Mouse (Mus musculus) layer of hippocampus, postnatal 14 days (tissue): ENCODE measurements around the gene Sh2d1b2. TPM values are rescaled to one million over a fixed set of nuclear protein-coding genes. Genes with fewer than 3 reads are reported as not detected.
"Not testable (repeated sequence)": the region's sequence is repeated elsewhere in the genome, so short reads cannot be mapped to it uniquely, and the experiment has no call there.

Experiments
- DNase-seq, 2 experiments: peaks; one replicate each; pipeline ENCODE4 v3.0.0; 2021 to 2022; ENCODE audit warnings: low spot score in 2 of 2, mixed read lengths in 1 of 2
- long read RNA-seq, 2 experiments: library from polyadenylated mRNA; stranded (forward); transcript quantifications; one replicate each; pipeline ENCODE4 v2.0.0; 2021
- total RNA-seq, 2 experiments: library from RNA; stranded (reverse); gene quantifications; 2 replicates each; pipeline ENCODE4 v1.2.3; 2021

Sh2d1b2 gene
- total RNA-seq: not detected
- long read RNA-seq, experiment 1: 0 reads
- long read RNA-seq, experiment 2: 0 reads

- DNase-seq: not testable (repeated sequence)
These were observed at the start of gene Sh2d1b2 for GRCm38 (mm10) chr1:170232688-170233087. Sh2d1b2 (plus strand) TSS chr1:170232749.

DNA sequence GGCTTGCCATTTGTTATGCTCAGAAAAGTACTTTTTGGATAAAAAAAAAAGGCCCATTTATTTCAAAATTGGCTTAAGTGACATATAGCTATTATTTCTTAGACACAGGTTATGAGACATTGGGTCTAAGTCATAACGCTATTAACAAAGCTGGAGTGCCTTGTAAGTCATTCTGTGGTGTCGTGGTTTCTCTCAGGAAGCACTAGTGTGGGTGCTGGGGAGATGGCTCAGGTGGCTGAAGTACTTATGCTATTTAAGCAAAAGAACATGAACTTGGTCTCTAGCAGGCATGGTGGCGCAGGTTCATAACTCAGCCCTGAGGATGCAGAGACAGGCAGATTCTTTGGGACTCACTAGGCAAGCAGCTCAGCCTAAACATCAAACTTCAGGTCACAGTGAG, 47.4 kb upstream of the Sh2d1b2 start:
- no peak for DNase-seq

- peak in 1 of 2 experiments; percentile 31 for DNase-seq
These were observed 46.0 kb upstream of the Sh2d1b2 start for GRCm38 (mm10) chr1:170186531-170186930.

DNA sequence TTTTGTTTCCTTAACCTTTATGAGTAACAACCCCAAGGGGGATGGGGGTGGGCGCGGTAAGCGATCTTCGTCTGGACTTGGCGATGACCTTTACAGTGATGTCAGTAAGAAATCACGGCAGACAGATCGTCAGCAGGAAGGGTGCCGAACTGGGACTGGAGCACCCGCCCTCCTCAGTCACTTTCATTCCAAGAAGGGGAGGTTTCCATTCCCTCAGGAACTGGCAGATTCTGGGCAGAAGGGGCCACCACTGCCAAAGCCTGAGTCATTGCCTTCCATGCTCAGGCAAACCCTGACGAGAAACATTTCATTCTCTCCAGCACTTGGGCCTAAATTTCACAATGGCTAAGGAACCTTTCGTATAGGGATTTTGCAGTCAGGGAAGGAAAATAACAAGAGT, 43.9 kb upstream of the Sh2d1b2 start:
- DNase-seq: no peak

DNA sequence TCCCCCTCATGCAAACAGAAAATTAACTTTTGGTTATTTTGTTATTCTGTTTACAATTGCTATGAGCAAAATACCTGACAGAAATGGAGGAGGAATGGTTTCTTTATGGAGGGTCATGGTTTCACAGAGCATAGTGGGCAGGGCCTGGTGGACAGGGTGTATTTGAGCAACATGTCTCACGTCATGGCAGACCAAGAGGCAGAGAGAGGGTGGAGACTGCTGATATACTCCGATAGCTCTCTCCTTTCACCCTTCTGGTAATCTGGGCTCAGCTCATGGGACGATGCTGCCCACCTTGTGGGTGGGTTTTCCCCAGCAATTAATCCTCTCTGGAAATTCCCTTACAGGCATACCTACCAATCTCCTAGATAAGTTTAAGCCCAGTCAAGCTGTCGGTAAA, 42.3 kb upstream of the Sh2d1b2 start:
- DNase-seq: no peak

GRCm38 (mm10) chr1:170191925-170192324, 40.6 kb upstream of the Sh2d1b2 start:
- no peak for DNase-seq

DNA sequence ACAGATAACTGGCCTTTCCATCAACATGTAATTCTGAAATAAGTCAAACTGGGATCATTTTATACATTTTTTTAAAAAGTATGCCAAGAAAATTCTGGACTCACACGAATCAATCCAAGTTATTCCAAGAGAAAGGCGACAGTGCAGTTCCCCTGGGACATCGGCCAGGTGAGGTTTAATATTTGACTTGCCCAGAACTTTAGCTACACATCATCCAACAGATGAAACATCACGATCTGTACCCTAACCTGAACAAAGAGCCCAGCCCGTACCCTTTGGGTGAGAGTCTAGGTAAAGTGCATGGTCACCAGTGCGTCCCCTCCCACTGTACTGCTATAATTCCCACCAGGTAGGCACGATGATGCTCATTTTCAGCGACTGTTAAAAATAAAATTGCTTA, 36.3 kb upstream of the Sh2d1b2 start:
- DNase-seq: no peak

DNA sequence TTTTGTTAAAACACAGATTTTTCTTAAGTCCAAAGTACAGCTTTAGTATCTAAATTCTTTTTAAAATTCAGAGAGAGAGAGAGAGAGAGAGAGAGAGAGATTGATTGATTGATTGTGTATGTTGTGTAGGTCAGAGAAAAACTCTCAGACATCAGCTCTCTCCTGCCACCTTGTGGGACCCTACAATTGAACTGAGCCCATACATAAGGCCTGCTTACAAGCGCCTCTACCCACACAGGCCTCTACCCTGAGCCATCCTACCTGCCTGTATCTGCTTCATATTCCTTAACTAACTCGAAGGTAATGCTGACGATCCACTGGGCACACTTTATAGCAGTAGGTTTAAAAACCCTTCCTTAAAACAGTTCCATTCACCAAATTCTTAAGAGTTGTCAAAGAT, 32.2 kb upstream of the Sh2d1b2 start:
- DNase-seq: no peak

- no peak for DNase-seq
These were observed 26.2 kb upstream of the Sh2d1b2 start for GRCm38 (mm10) chr1:170206395-170206794.

- DNase-seq: no peak
These were observed 19.2 kb upstream of the Sh2d1b2 start for GRCm38 (mm10) chr1:170213181-170213879.

- DNase-seq: no peak
These were observed 18.2 kb upstream of the Sh2d1b2 start for GRCm38 (mm10) chr1:170214383-170214756.

DNA sequence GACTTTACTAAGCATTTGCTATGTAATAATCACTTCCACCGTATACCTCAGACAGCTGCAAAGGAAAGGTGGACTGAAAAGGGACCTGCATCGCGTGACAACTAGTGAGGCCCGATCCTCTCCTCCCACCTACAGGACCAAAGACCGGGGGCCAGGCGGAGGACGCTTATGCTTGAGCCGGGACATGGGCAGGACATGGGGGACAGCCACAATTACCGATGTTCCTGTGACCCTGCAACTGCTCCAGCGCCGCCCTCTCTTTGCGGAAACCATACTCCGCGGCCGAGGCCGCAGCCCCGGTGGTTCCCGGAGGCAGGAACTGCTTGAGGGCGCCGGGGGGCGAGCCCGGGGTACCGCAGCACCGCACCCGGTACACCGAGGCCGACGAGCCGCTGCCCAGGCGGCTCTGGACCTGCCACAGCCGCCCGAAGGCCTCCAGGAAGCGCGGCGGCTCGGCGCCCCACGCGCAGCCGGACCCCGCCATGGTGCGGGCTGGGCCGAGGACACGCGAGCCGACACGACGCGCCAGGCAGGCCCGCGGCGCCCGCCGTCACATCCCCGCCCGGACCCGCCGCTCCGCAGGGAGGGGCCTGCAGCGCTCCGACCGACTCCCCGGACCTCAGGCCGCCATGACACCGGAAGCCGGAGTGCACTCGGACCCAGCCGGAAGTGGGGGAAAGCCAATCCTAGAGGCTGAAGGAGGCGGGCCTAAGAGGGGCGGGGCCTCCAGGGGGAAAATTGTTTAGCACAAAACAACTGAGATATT, 17.6 kb upstream of the Sh2d1b2 start, which contains the start of gene Uhmk1:
Uhmk1 (minus strand) TSS at position 641 of the 766 bp plus-strand sequence.
- DNase-seq: peak; percentile 81 to 93

DNA sequence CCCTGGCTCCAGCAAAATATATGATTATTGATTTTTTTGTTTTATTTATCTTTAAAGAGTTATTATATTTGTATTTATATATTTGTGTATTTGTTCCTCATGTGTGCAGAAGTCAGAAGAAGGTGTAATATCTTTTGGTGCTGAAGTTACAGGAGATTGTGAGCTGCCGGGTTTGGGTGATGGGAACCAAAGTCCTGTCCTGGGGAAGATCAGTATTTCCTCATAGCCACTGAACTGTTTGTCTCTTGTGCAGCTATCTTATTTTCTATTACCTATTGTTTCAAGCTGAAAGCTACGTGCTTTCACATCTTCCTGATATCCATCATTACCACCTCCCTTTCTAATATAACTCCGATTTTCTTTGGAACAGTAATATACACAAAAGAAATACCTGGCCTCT, 17.0 kb upstream of the Sh2d1b2 start:
- no peak for DNase-seq

- peak in 1 of 2 experiments; percentile 33 for DNase-seq
These were observed 14.3 kb upstream of the Sh2d1b2 start for GRCm38 (mm10) chr1:170218091-170218884.

DNA sequence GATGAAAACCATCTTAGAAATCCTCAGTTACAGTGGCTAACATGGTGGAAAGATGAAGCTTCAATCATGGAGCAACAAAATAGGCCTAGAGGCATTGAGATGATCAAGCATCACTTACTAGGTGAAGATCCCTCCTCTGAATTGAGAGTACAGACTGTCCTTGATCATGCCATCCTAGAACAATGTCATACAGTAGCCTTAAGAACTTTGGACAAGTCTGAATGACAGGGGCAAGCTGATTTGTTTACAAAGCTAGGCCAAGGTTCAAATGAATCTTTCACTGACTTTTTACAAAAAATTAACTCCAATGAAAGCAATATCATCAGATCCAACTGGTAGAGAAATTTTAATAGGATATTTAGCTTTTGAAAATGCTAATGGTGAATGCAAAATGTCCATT, 12.2 kb upstream of the Sh2d1b2 start:
- DNase-seq: no peak

GRCm38 (mm10) chr1:170223276-170223675, 9.3 kb upstream of the Sh2d1b2 start:
- no peak for DNase-seq

- DNase-seq: no peak
These were observed 12.5 kb downstream of the Sh2d1b2 start for GRCm38 (mm10) chr1:170245016-170245415.

DNA sequence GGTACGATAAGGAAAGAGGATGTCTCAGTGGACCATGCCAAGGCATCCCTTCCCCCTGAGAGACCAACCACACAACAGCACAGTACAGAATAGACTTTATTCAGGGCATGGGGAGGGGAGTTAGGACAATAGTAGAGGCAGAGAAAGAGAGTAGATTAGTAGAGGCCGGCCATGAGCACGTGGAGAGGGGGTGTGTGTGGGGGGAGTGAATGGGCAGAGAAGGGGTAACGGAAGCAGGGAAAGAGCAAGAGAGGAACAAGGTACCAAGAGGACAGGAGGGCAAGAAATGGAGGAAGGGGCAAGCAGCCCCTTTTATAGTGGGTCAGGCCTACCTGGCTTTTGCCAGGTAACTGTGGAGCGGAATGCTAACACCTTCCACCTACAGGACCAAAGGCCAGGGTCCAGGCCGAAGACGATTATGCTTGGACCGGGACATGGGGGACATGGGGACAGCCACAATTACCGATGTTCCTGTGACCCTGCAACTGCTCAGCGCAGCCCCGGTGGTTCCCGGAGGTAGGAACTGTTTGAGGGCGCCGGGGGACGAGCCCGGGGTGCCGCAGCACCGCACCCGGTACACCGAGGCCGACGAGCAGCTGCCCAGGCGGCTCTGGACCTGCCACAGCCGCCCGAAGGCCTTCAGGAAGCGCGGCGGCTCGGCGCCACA, 22.5 kb downstream of the Sh2d1b2 start:
- no peak for DNase-seq

DNA sequence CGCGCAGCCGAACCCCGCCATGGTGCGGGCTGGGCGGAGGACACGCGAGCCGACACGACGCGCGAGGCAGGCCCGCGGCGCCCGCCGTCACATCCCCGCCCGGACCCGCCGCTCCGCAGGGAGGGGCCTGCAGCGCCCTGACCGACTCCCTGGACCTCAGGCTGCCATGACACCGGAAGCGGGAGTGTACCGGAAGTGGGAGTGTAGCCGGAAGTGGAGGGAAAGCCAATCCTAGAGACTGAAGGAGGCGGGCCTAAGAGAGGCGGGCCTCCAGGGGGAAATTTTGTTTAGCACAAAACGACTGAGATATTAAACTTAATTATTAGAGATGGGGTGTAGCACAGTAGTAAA, 23.0 kb downstream of the Sh2d1b2 start:
- peak; percentile 78 to 87 for DNase-seq

- DNase-seq: no peak
These were observed 37.7 kb downstream of the Sh2d1b2 start for GRCm38 (mm10) chr1:170270281-170270680.

- DNase-seq: no peak
These were observed 38.1 kb downstream of the Sh2d1b2 start for GRCm38 (mm10) chr1:170270696-170271095.
